Mouse (Mus musculus) E14TG2a.4 (cell line): Measurements from ENCODE around the gene Ulk1.

Experiments used
- CTCF ChIP-seq: conservative IDR thresholded peaks from 2 replicates; pipeline ENCODE4 v1.5.1; 2014; ENCODE audit warnings: low read length
- NANOG ChIP-seq: IDR thresholded peaks from 2 replicates; pipeline ENCODE4 v1.6.1; 2014; ENCODE audit warnings: borderline replicate concordance, low read length, mixed read lengths

DNA sequence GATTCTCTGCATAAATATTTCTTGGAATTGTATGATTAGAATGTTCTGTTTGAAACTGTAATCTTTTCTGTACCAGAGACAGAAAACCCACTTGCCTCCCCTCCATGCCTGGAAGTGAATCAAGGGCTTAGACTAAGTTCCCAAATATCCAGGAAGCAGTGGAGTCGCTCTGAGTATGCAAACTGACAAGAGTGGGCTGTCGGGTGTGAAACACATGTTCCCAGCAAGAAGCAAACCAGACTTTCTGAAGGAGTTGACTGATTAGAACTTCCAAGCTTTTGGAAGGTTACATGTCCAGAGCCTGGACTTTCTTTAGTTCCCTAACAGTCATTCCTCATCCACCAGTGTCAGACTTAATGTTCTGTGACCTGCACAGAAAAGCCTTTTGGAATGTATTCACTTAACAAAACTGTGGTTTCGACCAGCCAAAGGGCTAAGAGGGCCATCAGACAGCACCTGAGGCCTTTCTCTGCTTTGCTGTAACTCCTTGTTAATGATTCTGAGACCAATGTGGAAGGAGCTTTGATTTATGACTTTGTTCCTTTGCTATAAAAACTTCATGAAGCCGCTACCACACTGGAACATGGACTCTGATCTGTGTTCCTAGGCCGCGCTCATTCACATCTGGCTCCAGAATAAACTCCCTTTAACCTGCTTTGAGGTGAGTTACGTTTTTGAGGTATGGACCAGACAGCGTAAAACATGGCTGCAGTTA, 17.0 kb upstream of the Ulk1 start:
- TF ChIP-seq CTCF (no peak), NANOG (no peak)
